Mouse (Mus musculus): ENCODE data around the gene Olfr743. TPM values are rescaled to one million over a fixed set of nuclear protein-coding genes. Genes with fewer than 3 reads are reported as not detected.
"Not testable (repeated sequence)": the region's sequence is repeated elsewhere in the genome, so short reads cannot be mapped to it uniquely, and the experiment has no call there.

The Olfr743 gene
- total RNA-seq (2014; fragmentation: Nextera tagmentation): not detected in 2 replicates
- total RNA-seq (2017): not detected in 2 replicates

DNA sequence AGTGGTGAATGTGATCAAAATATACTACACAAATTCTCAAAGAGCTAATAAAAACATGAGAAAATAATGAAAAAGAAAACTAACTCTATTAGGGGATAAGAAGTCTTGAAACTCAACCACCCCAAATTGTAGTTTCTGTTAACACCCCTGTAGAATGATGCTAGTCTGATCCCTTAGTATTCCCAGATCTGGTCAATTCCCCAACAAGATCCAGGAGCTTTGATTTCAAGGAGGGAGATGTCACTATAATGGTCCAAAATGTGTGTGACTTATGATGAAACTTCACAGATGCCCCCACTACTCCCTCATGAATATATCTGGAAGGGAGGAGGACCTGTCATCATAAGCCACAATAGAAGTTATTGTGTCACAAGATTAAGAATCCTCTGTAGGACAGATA lies at the start of gene Olfr743:
Olfr743 (plus strand) TSS at position 301 of the 400 bp plus-strand sequence.
- no peak for ATAC-seq (replicated peaks; ENCODE audit: poor library complexity, severe bottlenecking)

DNA sequence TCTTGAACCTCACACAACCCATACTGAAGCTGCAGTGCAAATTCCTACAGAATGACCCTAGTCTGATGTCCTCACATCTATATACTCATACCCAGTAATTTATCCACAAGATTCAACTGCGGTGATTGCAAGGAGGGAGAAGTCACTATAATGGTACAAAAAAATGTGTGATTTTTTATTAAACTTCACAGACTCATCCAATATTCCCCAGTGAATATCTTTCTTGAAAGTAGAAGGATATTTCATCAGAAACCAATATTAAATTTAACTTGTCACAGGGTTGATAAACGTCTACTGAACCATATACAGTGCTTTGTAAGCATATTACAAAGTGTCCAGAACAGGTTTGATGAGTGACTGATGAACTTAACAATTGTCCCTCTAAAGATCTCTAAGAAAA lies 49.2 kb upstream of the Olfr743 start, which contains the start of gene Olfr741:
Olfr741 (plus strand) TSS at position 301 of the 400 bp plus-strand sequence.
- no peak for ATAC-seq (replicated peaks; ENCODE audit: poor library complexity, severe bottlenecking)

DNA sequence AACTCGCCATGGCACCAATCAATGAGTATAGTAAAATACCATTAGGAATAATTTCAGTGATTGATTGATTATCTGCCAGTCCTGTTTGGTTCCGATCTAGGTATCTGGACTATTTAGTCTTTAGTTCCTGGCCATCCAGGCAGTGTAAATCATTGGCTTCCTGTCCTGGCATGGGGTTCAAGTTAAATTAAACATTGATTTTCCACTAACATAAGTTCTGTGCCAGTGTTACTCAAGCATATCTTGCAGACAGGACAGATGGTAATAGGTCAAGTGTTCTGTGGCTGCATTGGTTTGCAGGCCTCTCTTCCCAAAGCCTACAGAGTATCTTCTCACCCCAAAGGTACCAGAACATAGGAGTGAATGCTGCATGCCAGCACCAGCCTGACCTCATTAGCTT lies 43.2 kb upstream of the Olfr743 start:
- ATAC-seq (replicated peaks; ENCODE audit: poor library complexity, severe bottlenecking): no peak

DNA sequence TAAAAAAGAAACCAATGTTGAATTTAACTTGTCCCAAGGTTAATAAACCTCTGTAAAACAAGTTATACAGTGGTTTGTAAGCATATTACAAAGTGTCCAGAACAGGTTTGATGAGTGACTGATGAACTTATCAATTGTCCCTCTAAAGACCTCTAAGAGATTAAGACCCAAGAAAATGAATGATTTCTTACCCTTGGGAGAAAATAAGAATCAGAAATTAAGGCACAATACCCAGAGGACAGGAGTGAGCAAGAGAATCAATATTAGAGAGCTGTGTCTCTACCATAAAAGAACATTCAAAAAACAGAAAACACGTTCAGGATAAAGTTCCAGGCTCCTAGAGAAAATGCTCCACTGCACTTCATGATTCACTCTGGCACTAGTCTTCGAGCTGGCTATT lies 18.3 kb upstream of the Olfr743 start, which contains the start of gene Olfr742:
Olfr742 (plus strand) TSS at position 301 of the 400 bp plus-strand sequence.
- ATAC-seq (replicated peaks; ENCODE audit: poor library complexity, severe bottlenecking): no peak

DNA sequence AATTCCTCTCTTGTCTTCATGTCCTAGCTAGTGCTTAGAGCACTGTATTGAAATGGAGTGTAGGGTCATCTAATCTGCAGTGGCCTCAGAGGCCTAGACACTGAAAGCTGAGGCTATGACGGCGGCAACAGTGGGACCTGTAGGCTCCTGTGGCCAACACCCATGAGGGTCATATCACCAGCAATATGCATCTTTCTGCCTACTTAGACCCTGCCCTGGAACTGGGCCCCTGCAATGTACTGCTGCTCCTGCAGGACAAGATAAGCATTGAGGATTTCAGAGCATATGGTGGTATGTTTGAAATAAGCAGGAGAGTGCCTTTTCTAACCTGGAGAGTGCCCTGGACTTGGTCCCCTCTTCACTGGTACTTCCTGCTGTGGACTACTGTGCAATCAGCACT lies 31.1 kb downstream of the Olfr743 start:
- ATAC-seq (replicated peaks; ENCODE audit: poor library complexity, severe bottlenecking): no peak

DNA sequence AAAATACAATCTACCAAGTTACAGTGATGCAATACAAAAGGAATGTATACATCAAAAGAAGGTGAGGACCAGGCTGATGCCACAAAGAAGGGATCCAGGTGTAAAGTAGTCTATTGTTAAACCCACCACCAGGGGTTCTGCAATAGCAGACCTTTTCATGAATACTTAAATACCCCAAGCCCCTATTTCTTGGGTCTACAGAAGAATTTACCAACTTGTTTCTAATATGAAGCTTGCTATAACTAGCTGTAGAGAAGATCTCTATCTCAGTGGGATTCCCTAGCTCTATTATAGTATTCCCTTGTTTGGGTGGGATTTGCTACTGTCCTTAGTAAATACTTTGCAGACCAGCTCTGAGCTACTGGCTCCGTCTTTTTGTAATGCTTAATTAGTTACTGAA lies 51.4 kb downstream of the Olfr743 start:
- ATAC-seq (replicated peaks; ENCODE audit: poor library complexity, severe bottlenecking): not testable (repeated sequence)

Other genes with a start within 250 kb of the Olfr743 start
- gene Olfr732, start 237.6 kb upstream of the Olfr743 start, total RNA-seq (2014; fragmentation: Nextera tagmentation): not detected in 2 replicates
- gene Olfr732, start 237.6 kb upstream of the Olfr743 start, total RNA-seq (2017): not detected in 2 replicates
- gene Olfr733, start 220.3 kb upstream of the Olfr743 start, total RNA-seq (2014; fragmentation: Nextera tagmentation): not detected in 2 replicates
- gene Olfr733, start 220.3 kb upstream of the Olfr743 start, total RNA-seq (2017): not detected in 2 replicates
- not detected in 2 replicates for gene Olfr734, start 195.1 kb upstream of the Olfr743 start, total RNA-seq (2014; fragmentation: Nextera tagmentation)
- not detected in 2 replicates for gene Olfr734, start 195.1 kb upstream of the Olfr743 start, total RNA-seq (2017)
- gene Olfr735, start 173.0 kb upstream of the Olfr743 start, total RNA-seq (2014; fragmentation: Nextera tagmentation): not detected in 2 replicates
- gene Olfr735, start 173.0 kb upstream of the Olfr743 start, total RNA-seq (2017): not detected in 2 replicates
- not detected in 2 replicates for gene Tlr11, start 163.9 kb upstream of the Olfr743 start, total RNA-seq (2014; fragmentation: Nextera tagmentation)
- not detected in 2 replicates for gene Tlr11, start 163.9 kb upstream of the Olfr743 start, total RNA-seq (2017)
- not detected in 2 replicates for gene Olfr736, start 140.7 kb upstream of the Olfr743 start, total RNA-seq (2014; fragmentation: Nextera tagmentation)
- not detected in 2 replicates for gene Olfr736, start 140.7 kb upstream of the Olfr743 start, total RNA-seq (2017)
- gene Olfr738, start 114.3 kb upstream of the Olfr743 start, total RNA-seq (2014; fragmentation: Nextera tagmentation): not detected in 2 replicates
- not detected in 2 replicates for gene Olfr738, start 114.3 kb upstream of the Olfr743 start, total RNA-seq (2017)
- gene Olfr739, start 103.2 kb upstream of the Olfr743 start, total RNA-seq (2014; fragmentation: Nextera tagmentation): not detected in 2 replicates
- not detected in 2 replicates for gene Olfr739, start 103.2 kb upstream of the Olfr743 start, total RNA-seq (2017)
- gene Olfr740, start 76.3 kb upstream of the Olfr743 start, total RNA-seq (2014; fragmentation: Nextera tagmentation): not detected in 2 replicates
- gene Olfr740, start 76.3 kb upstream of the Olfr743 start, total RNA-seq (2017): not detected in 2 replicates
- not detected in 2 replicates for gene Olfr741, start 49.1 kb upstream of the Olfr743 start, total RNA-seq (2014; fragmentation: Nextera tagmentation)
- not detected in 2 replicates for gene Olfr741, start 49.1 kb upstream of the Olfr743 start, total RNA-seq (2017)
- not detected in 2 replicates for gene Olfr742, start 18.2 kb upstream of the Olfr743 start, total RNA-seq (2014; fragmentation: Nextera tagmentation)
- gene Olfr742, start 18.2 kb upstream of the Olfr743 start, total RNA-seq (2017): not detected in 2 replicates
- not detected in 2 replicates for gene Olfr744, start 93.0 kb downstream of the Olfr743 start, total RNA-seq (2014; fragmentation: Nextera tagmentation)
- gene Olfr744, start 93.0 kb downstream of the Olfr743 start, total RNA-seq (2017): not detected in 2 replicates
- not detected in 2 replicates for gene Olfr745, start 117.5 kb downstream of the Olfr743 start, total RNA-seq (2014; fragmentation: Nextera tagmentation)
- not detected in 2 replicates for gene Olfr745, start 117.5 kb downstream of the Olfr743 start, total RNA-seq (2017)
- not detected in 2 replicates for gene Olfr746, start 125.2 kb downstream of the Olfr743 start, total RNA-seq (2014; fragmentation: Nextera tagmentation)
- not detected in 2 replicates for gene Olfr746, start 125.2 kb downstream of the Olfr743 start, total RNA-seq (2017)
- not detected in 2 replicates for gene Olfr747, start 171.4 kb downstream of the Olfr743 start, total RNA-seq (2014; fragmentation: Nextera tagmentation)
- gene Olfr747, start 171.4 kb downstream of the Olfr743 start, total RNA-seq (2017): not detected in 2 replicates
- gene Olfr748, start 185.5 kb downstream of the Olfr743 start, total RNA-seq (2014; fragmentation: Nextera tagmentation): not detected in 2 replicates
- gene Olfr748, start 185.5 kb downstream of the Olfr743 start, total RNA-seq (2017): not detected in 2 replicates
- gene Olfr749, start 223.3 kb downstream of the Olfr743 start, total RNA-seq (2014; fragmentation: Nextera tagmentation): not detected in 2 replicates
- gene Olfr749, start 223.3 kb downstream of the Olfr743 start, total RNA-seq (2017): not detected in 2 replicates